Mouse (Mus musculus): ENCODE data around the gene Enpp4. TPM values are rescaled to one million over a fixed set of nuclear protein-coding genes. Genes with fewer than 3 reads are reported as not detected.

Gene Enpp4
- polyA plus RNA-seq, 1 experiment from 2014 or later, result 5.6 TPM

GRCm38 (mm10) chr17:44076051-44076680, 29.4 kb downstream of the Enpp4 start:
- 50% methylated on average over 6 of the region's 6 CpGs for WGBS
- H3K4me2 ChIP-seq (replicated peaks; ENCODE audit: low read depth, low read length), result no peak overlapping the region

GRCm38 (mm10) chr17:44075601-44076000, 30.0 kb downstream of the Enpp4 start:
- no peaks in the 10 kb centered on the region for H3K4me1 ChIP-seq (ENCODE audit: insufficient read depth, low read length)
- 83% methylated on average over 3 of the region's 3 CpGs for WGBS
- H3K4me3 ChIP-seq (ENCODE audit: low read length), result no peak overlapping the region
- no peak for ATAC-seq (ENCODE audit: low FRiP score, low TSS enrichment)
- no peak overlapping the region for H3K9ac ChIP-seq (replicated peaks; ENCODE audit: low read length)
- H3K36me3 ChIP-seq (ENCODE audit: insufficient read depth, low read length), result no peaks in the 10 kb centered on the region
- H3K9me3 ChIP-seq (ENCODE audit: low read length), result no peaks in the 10 kb centered on the region
- no peak overlapping the region for H3K27ac ChIP-seq (ENCODE audit: low read length)
- no peak overlapping the region for H3K4me2 ChIP-seq (replicated peaks; ENCODE audit: low read depth, low read length)
- no peaks in the 10 kb centered on the region for H3K27me3 ChIP-seq (ENCODE audit: insufficient read depth, low read length)

More at GRCm38 (mm10) chr17:44076051-44076680, 29.4 kb downstream of the Enpp4 start:
- Histone ChIP-seq H3K36me3 (ENCODE audit: insufficient read depth, low read length) (0 out of 2 replicates have a peak, but pooled peaks cover 3% of the 10 kb centered on the region), H3K27me3 (ENCODE audit: insufficient read depth, low read length) (no peaks in the 10 kb centered on the region), H3K4me3 (ENCODE audit: low read length) (no peak overlapping the region), H3K27ac (ENCODE audit: low read length) (no peak overlapping the region), H3K4me1 (ENCODE audit: insufficient read depth, low read length) (no peaks in the 10 kb centered on the region), H3K9me3 (ENCODE audit: low read length) (no peaks in the 10 kb centered on the region), H3K9ac (replicated peaks; ENCODE audit: low read length) (no peak overlapping the region)
- no peak for ATAC-seq (ENCODE audit: low FRiP score, low TSS enrichment)

GRCm38 (mm10) chr17:44071680-44072079, 33.9 kb downstream of the Enpp4 start:
- Histone ChIP-seq H3K4me2 (replicated peaks; ENCODE audit: low read depth, low read length) (no peak overlapping the region), H3K9ac (replicated peaks; ENCODE audit: low read length) (no peak overlapping the region), H3K9me3 (ENCODE audit: low read length) (no peaks in the 10 kb centered on the region), H3K27me3 (ENCODE audit: insufficient read depth, low read length) (no peaks in the 10 kb centered on the region), H3K36me3 (ENCODE audit: insufficient read depth, low read length) (no peaks in the 10 kb centered on the region), H3K4me1 (ENCODE audit: insufficient read depth, low read length) (no peaks in the 10 kb centered on the region), H3K27ac (ENCODE audit: low read length) (no peak overlapping the region), H3K4me3 (ENCODE audit: low read length) (no peak overlapping the region)
- ATAC-seq (ENCODE audit: low FRiP score, low TSS enrichment), result no peak

- no peaks in the 10 kb centered on the region for H3K9me3 ChIP-seq (ENCODE audit: low read length)
- no peak overlapping the region for H3K4me3 ChIP-seq (ENCODE audit: low read length)
- H3K27ac ChIP-seq (ENCODE audit: low read length), result no peak overlapping the region
- WGBS, result 70% methylated on average over 6 of the region's 6 CpGs
- no peak for ATAC-seq (ENCODE audit: low FRiP score, low TSS enrichment)
- no peaks in the 10 kb centered on the region for H3K27me3 ChIP-seq (ENCODE audit: insufficient read depth, low read length)
- H3K4me2 ChIP-seq (replicated peaks; ENCODE audit: low read depth, low read length), result no peak overlapping the region
- H3K4me1 ChIP-seq (ENCODE audit: insufficient read depth, low read length), result no peaks in the 10 kb centered on the region
- H3K9ac ChIP-seq (replicated peaks; ENCODE audit: low read length), result no peak overlapping the region
- H3K36me3 ChIP-seq (ENCODE audit: insufficient read depth, low read length), result no peaks in the 10 kb centered on the region
Measured at GRCm38 (mm10) chr17:44068876-44069275, 36.7 kb downstream of the Enpp4 start.

GRCm38 (mm10) chr17:44061289-44061890, 44.2 kb downstream of the Enpp4 start:
- H3K36me3 ChIP-seq (ENCODE audit: insufficient read depth, low read length), result no peaks in the 10 kb centered on the region
- H3K27ac ChIP-seq (ENCODE audit: low read length), result no peak overlapping the region
- no peaks in the 10 kb centered on the region for H3K9me3 ChIP-seq (ENCODE audit: low read length)
- H3K9ac ChIP-seq (replicated peaks; ENCODE audit: low read length), result no peak overlapping the region
- ATAC-seq (ENCODE audit: low FRiP score, low TSS enrichment), result no peak
- 41% methylated on average over 5 of the region's 5 CpGs for WGBS
- no peak overlapping the region for H3K4me2 ChIP-seq (replicated peaks; ENCODE audit: low read depth, low read length)
- H3K27me3 ChIP-seq (ENCODE audit: insufficient read depth, low read length), result no peaks in the 10 kb centered on the region
- no peak overlapping the region for H3K4me3 ChIP-seq (ENCODE audit: low read length)
- H3K4me1 ChIP-seq (ENCODE audit: insufficient read depth, low read length), result peaks cover 3% of the 10 kb centered on the region; the same call in 1 of the 2 replicates

GRCm38 (mm10) chr17:44060781-44061180, 44.8 kb downstream of the Enpp4 start:
- Histone ChIP-seq H3K27me3 (ENCODE audit: insufficient read depth, low read length) (no peaks in the 10 kb centered on the region), H3K4me3 (ENCODE audit: low read length) (no peak overlapping the region), H3K9me3 (ENCODE audit: low read length) (no peaks in the 10 kb centered on the region), H3K9ac (replicated peaks; ENCODE audit: low read length) (no peak overlapping the region), H3K4me2 (replicated peaks; ENCODE audit: low read depth, low read length) (no peak overlapping the region), H3K27ac (ENCODE audit: low read length) (no peak overlapping the region), H3K36me3 (ENCODE audit: insufficient read depth, low read length) (no peaks in the 10 kb centered on the region), H3K4me1 (ENCODE audit: insufficient read depth, low read length) (peaks cover 3% of the 10 kb centered on the region; the same call in 1 of the 2 replicates)
- WGBS, result 62% methylated on average over 1 of the region's 1 CpGs
- no peak for ATAC-seq (ENCODE audit: low FRiP score, low TSS enrichment)

GRCm38 (mm10) chr17:44058145-44058544, 47.5 kb downstream of the Enpp4 start:
- Histone ChIP-seq H3K36me3 (ENCODE audit: insufficient read depth, low read length) (no peaks in the 10 kb centered on the region), H3K27me3 (ENCODE audit: insufficient read depth, low read length) (no peaks in the 10 kb centered on the region), H3K27ac (ENCODE audit: low read length) (no peak overlapping the region), H3K4me1 (ENCODE audit: insufficient read depth, low read length) (peaks cover 3% of the 10 kb centered on the region; the same call in 1 of the 2 replicates), H3K4me2 (replicated peaks; ENCODE audit: low read depth, low read length) (no peak overlapping the region), H3K9ac (replicated peaks; ENCODE audit: low read length) (no peak overlapping the region), H3K9me3 (ENCODE audit: low read length) (no peaks in the 10 kb centered on the region), H3K4me3 (ENCODE audit: low read length) (no peak overlapping the region)
- no peak for ATAC-seq (ENCODE audit: low FRiP score, low TSS enrichment)

GRCm38 (mm10) chr17:44057123-44057522, 48.5 kb downstream of the Enpp4 start:
- ATAC-seq (ENCODE audit: low FRiP score, low TSS enrichment), result no peak
- 87% methylated on average over 1 of the region's 1 CpGs for whole genome bisulfite sequencing
- Histone ChIP-seq H3K27ac (ENCODE audit: low read length) (no peak overlapping the region), H3K4me1 (ENCODE audit: insufficient read depth, low read length) (peaks cover 3% of the 10 kb centered on the region; the same call in 1 of the 2 replicates), H3K4me3 (ENCODE audit: low read length) (no peak overlapping the region), H3K36me3 (ENCODE audit: insufficient read depth, low read length) (no peaks in the 10 kb centered on the region), H3K27me3 (ENCODE audit: insufficient read depth, low read length) (no peaks in the 10 kb centered on the region), H3K9ac (replicated peaks; ENCODE audit: low read length) (no peak overlapping the region), H3K4me2 (replicated peaks; ENCODE audit: low read depth, low read length) (no peak overlapping the region), H3K9me3 (ENCODE audit: low read length) (no peaks in the 10 kb centered on the region)

- Histone ChIP-seq H3K27me3 (ENCODE audit: insufficient read depth, low read length) (no peaks in the 10 kb centered on the region), H3K4me2 (replicated peaks; ENCODE audit: low read depth, low read length) (no peak overlapping the region), H3K27ac (ENCODE audit: low read length) (no peak overlapping the region), H3K4me1 (ENCODE audit: insufficient read depth, low read length) (no peaks in the 10 kb centered on the region), H3K4me3 (ENCODE audit: low read length) (no peak overlapping the region), H3K36me3 (ENCODE audit: insufficient read depth, low read length) (no peaks in the 10 kb centered on the region), H3K9ac (replicated peaks; ENCODE audit: low read length) (no peak overlapping the region), H3K9me3 (ENCODE audit: low read length) (no peaks in the 10 kb centered on the region)
- WGBS, result 74% methylated on average over 4 of the region's 4 CpGs
- no peak for ATAC-seq (ENCODE audit: low FRiP score, low TSS enrichment)
Measured at GRCm38 (mm10) chr17:44053427-44053826, 52.2 kb downstream of the Enpp4 start.
